Mouse (Mus musculus): ENCODE data around the gene Angptl4. TPM values are rescaled to one million over a fixed set of nuclear protein-coding genes. Genes with fewer than 3 reads are reported as not detected.

Gene Angptl4
- total and polyA plus RNA-seq, 3 experiments: 6.3 to 12.2 (median 8.0) TPM

DNA sequence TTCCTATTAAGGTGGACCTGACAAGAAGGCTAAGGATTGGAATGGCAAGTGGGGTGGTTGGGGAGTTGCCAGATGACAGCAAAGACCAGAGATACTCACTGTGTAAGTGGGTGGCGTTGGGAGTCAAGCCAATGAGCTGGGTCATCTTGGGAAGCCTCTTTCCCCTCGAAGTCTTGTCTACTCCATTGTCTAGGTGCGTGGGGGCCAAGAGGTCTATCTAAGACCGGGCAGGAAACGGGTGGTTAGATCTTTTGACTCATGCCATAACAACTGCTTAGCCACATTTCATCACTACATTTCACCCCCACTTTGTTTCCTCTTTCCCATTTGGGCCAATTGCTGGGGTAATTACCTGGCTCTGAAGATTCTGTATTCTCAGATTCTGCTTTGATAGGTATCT lies 1.2 kb downstream of the Angptl4 start:
- Histone ChIP-seq H3K9ac (ENCODE audit: insufficient read depth, low read depth) (peak overlapping the region; percentile 29), H3K9me3 (replicated peaks; ENCODE audit: low read length) (no peaks in the 10 kb centered on the region), H3K4me3 (replicated peaks in 1 of 3; ENCODE audit: low read depth in 2 of 3, low read length in 2 of 3, poor library complexity in 1 of 3) (peak overlapping the region; percentile 57 to 58 (median 58)), H3K27ac (ENCODE audit: insufficient read depth, low read depth) (no peak overlapping the region), H3K4me2 (ENCODE audit: insufficient read depth, low read depth, poor library complexity, severe bottlenecking) (peak overlapping the region; percentile 92), H3K36me3 (replicated peaks in 1 of 2; ENCODE audit: control insufficient read depth in 1 of 2, insufficient read depth in 1 of 2, low read length in 1 of 2) (peaks cover 13 to 39% of the 10 kb centered on the region in 2 experiments), H3K4me1 (ENCODE audit: control insufficient read depth in 1 of 2, insufficient read depth in 2 of 2) (peaks cover 13 to 30% of the 10 kb centered on the region in 2 experiments), H3K79me2 (replicated peaks; ENCODE audit: control insufficient read depth, extremely low read depth, insufficient read depth, poor library complexity, severe bottlenecking) (no peaks in the 10 kb centered on the region), H3K27me3 (replicated peaks) (peaks cover 15% of the 10 kb centered on the region)
- DNase-seq (ENCODE audit: extremely low read depth): peak; percentile 60
- dilution Hi-C loops (cut with MboI; ENCODE audit: extremely low pct_ligation_motif_present, extremely low pct_unique_long_range_greater_than_20kb, low sequenced_read_pairs): no loop called here
- TF ChIP-seq SMC3 (IDR thresholded peaks at IDR 0.05; ENCODE audit: low read depth, low read length): no peak
- no peak for TF ChIP-seq SIN3A (IDR thresholded peaks at IDR 0.05; ENCODE audit: low read length)
- no peak for TF ChIP-seq USF2 (conservative IDR thresholded peaks at IDR 0.05; ENCODE audit: low read depth, low read length)
- TF ChIP-seq HCFC1 (IDR thresholded peaks at IDR 0.05; ENCODE audit: low read depth, low read length): no peak
- TF ChIP-seq RCOR1 (conservative IDR thresholded peaks at IDR 0.05; ENCODE audit: low read depth, low read length): no peak
- peak; percentile 46; the same call in 1 of the 2 replicates for TF ChIP-seq MAZ (IDR thresholded peaks at IDR 0.05; ENCODE audit: low read depth, low read length)
- no peak for TF ChIP-seq CTCF (conservative IDR thresholded peaks at IDR 0.05 in 1 of 2, IDR thresholded peaks at IDR 0.05 in 1 of 2; ENCODE audit: low read depth in 2 of 2, low read length in 2 of 2)
- TF ChIP-seq POLR2A (IDR thresholded peaks at IDR 0.05; ENCODE audit: low read depth, low read length): no peak
- TF ChIP-seq UBTF (IDR thresholded peaks at IDR 0.05; ENCODE audit: low read depth, low read length): no peak
- TF ChIP-seq JUND (conservative IDR thresholded peaks at IDR 0.05; ENCODE audit: low read depth, low read length): peak; percentile 32; the same call in 1 of the 2 replicates
- TF ChIP-seq ETS1 (conservative IDR thresholded peaks at IDR 0.05; ENCODE audit: low read depth, low read length): 0 out of 2 replicates have a peak, but pooled peaks have one; percentile 17
- peak; percentile 53 for TF ChIP-seq EP300 (IDR thresholded peaks at IDR 0.05; ENCODE audit: low read length)
- 0 out of 2 replicates have a peak, but pooled peaks have one; percentile 22 for TF ChIP-seq MAFK (IDR thresholded peaks at IDR 0.05; ENCODE audit: insufficient replicate concordance, low read length)
- TF ChIP-seq ZKSCAN1 (IDR thresholded peaks at IDR 0.05; ENCODE audit: borderline replicate concordance, low read depth, low read length): no peak
- in situ Hi-C loops (cut with MboI; ENCODE audit: low pct_ligation_motif_present, low pct_unique_long_range_greater_than_20kb, low sequenced_read_pairs): no loop called here

DNA sequence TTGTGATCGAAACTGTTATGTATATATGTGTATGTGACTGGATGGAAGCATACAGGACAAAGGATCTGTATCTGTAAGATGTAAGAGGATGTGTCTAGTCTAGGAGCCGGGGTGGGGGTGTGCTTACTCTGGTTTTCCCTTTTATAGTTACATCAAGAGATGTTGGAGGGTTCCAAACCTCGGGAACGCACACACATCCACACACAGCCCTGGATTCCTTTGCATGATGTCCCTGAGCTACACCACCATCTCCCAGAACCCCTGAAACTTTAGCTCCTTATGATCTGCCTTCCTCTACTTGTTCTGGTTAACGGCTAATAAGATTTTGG lies 1.7 kb downstream of the Angptl4 start:
- in situ Hi-C loops (cut with MboI; ENCODE audit: low pct_ligation_motif_present, low pct_unique_long_range_greater_than_20kb, low sequenced_read_pairs): no loop called here
- Histone ChIP-seq H3K4me2 (ENCODE audit: insufficient read depth, low read depth, poor library complexity, severe bottlenecking) (peak overlapping the region; percentile 92; the same call in 1 of the 2 replicates), H3K36me3 (replicated peaks in 1 of 2; ENCODE audit: control insufficient read depth in 1 of 2, insufficient read depth in 1 of 2, low read length in 1 of 2) (peaks cover 17 to 44% of the 10 kb centered on the region in 2 experiments), H3K9me3 (replicated peaks; ENCODE audit: low read length) (no peaks in the 10 kb centered on the region), H3K27me3 (replicated peaks) (peaks cover 15% of the 10 kb centered on the region), H3K79me2 (replicated peaks; ENCODE audit: control insufficient read depth, extremely low read depth, insufficient read depth, poor library complexity, severe bottlenecking) (no peaks in the 10 kb centered on the region), H3K27ac (ENCODE audit: insufficient read depth, low read depth) (no peak overlapping the region), H3K4me1 (ENCODE audit: control insufficient read depth in 1 of 2, insufficient read depth in 2 of 2) (peaks cover 13 to 30% of the 10 kb centered on the region in 2 experiments), H3K4me3 (replicated peaks in 1 of 3; ENCODE audit: low read depth in 2 of 3, low read length in 2 of 3, poor library complexity in 1 of 3) (no peak overlapping the region), H3K9ac (ENCODE audit: insufficient read depth, low read depth) (0 out of 2 replicates have a peak overlapping the region, but pooled peaks have one; percentile 29)
- dilution Hi-C loops (cut with MboI; ENCODE audit: extremely low pct_ligation_motif_present, extremely low pct_unique_long_range_greater_than_20kb, low sequenced_read_pairs): no loop called here
- DNase-seq (ENCODE audit: extremely low read depth): no peak
- no peak for TF ChIP-seq SMC3 (IDR thresholded peaks at IDR 0.05; ENCODE audit: low read depth, low read length)
- no peak for TF ChIP-seq ZMIZ1 (IDR thresholded peaks at IDR 0.05; ENCODE audit: low read depth, low read length)
- TF ChIP-seq MYC (IDR thresholded peaks at IDR 0.05; ENCODE audit: low read depth, low read length): no peak
- TF ChIP-seq ELF1 (IDR thresholded peaks at IDR 0.05; ENCODE audit: low read depth, low read length): no peak
- no peak for TF ChIP-seq MAX (IDR thresholded peaks at IDR 0.05; ENCODE audit: low read length)
